Mouse (Mus musculus) gonadal fat pad, adult 2 months (tissue): ENCODE measurements around the gene Allc. TPM values are rescaled to one million over a fixed set of nuclear protein-coding genes. Genes with fewer than 3 reads are reported as not detected.

ENCODE experiments used
- DNase-seq: peaks from one replicate; pipeline ENCODE4 v3.0.0-alpha.2; 2012; ENCODE audit warnings: low read depth
- polyA plus RNA-seq: library from polyadenylated mRNA; depleted of rRNA; stranded (reverse); fragments of >200 nt; gene quantifications from 2 replicates; pipeline ENCODE4 v1.2.3, GENCODE M21; 2012; rRNA removed

Gene Allc
- polyA plus RNA-seq, 1 experiment = 0.36 TPM

DNA sequence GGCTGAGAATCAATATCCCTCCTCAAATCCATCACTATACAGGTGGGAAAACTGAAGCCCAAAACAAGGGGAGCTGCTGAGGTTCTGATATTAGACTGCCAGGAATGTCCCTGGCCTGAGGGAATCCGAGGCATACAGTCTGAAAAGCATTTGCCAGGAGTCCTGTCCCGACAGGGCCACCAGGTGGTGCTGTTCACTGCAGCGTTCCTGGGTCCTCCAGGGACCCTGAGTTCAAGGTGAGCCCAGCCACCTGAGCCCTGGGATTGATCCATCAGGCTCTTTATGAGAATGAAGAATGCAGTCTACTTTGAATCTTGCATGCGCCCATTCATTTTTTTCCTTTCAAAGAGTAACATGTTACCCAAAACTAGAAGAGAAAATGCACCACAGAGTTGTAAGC lies 3.2 kb downstream of the Allc start:
- DNase-seq = no peak

- DNase-seq = no peak
Measured at GRCm38 (mm10) chr12:28578147-28578546, 4.2 kb downstream of the Allc start.

GRCm38 (mm10) chr12:28575366-28576070 lies 6.8 kb downstream of the Allc start:
- no peak for DNase-seq

GRCm38 (mm10) chr12:28572241-28572640 lies 10.1 kb downstream of the Allc start:
- no peak for DNase-seq

- DNase-seq = no peak
Measured at GRCm38 (mm10) chr12:28552299-28552698, 30.0 kb downstream of the Allc start, which contains the start of gene Dcdc2c. Dcdc2c (minus strand) TSS chr12:28552399.

DNA sequence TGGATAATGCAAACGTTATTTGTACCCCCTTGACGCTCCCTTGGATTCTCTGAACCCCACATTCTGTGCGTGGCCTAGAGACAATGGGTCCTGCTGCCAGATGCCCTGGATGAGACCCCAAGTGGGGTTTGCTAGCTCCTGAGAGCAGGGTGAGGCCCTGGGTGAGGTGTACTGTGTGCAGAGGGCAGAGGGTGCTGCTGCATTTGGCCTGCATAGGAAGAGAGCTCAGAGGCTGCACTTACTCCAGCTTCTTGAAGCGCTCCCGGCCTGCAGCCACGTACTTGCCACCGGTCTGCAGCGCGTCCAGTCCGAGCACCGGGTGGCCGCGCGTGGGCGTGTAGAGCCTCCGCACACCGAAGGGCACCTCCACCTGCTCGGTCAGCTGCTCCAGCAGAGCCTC lies 30.5 kb downstream of the Allc start:
- DNase-seq = no peak

DNA sequence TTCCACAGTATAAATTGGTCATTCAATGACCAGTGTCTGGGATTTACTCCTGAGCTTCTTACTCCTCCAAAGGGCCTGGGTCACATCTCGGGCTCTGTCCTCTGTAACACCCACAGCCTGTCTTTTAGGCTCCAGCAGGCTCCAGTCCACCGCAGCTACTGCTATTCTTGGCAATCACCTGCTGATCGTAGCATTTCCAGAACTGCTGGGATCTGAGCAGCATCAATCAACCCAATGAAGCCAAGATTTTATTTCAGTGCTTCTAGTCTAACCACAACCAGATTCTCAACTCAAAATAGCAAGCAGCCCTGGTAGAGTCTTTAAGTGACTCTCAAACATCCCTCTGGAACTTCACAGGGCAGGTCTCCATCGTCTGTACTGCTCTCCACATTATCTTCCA lies 33.4 kb downstream of the Allc start:
- no peak for DNase-seq

DNA sequence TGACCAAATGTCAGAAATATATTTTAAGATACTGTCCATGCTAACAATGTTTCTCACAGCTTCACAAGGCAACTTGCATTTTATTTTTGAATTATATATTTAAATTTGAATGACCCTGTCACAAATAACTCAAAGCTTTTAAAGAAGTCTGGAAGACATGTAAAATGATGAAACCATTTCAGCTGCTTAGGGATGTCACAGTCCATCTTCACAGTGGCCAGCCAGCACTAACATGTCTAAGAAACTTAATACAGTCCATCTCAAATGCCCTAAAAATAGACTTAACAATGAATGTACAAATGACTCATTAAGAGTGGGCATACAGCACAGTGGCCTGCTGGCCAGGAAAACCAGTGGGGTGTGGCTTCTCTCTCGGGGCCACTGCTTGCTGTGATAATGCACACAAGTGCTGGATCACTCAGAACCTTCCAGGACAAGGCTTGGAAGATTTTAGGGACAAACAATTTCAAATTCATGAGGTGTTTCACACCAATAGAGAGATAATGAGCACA lies 68.0 kb downstream of the Allc start:
- no peak for DNase-seq

GRCm38 (mm10) chr12:28509699-28510280 lies 72.5 kb downstream of the Allc start:
- DNase-seq = no peak

Other genes starting within 250 kb of the Allc start
- gene Dcdc2c, start 30.1 kb downstream of the Allc start, polyA plus RNA-seq = not detected in 2 replicates
- 2.0 and 2.5 TPM in 2 replicates for gene Colec11, start 40.9 kb upstream of the Allc start, polyA plus RNA-seq
- 322 and 337 TPM in 2 replicates for gene Rps7, start 53.4 kb upstream of the Allc start, polyA plus RNA-seq
- 12.5 and 12.6 TPM in 2 replicates for gene Rnaseh1, start 67.1 kb upstream of the Allc start, polyA plus RNA-seq
- 31.7 and 49.8 TPM in 2 replicates for gene Adi1, start 92.7 kb upstream of the Allc start, polyA plus RNA-seq
- 30.7 and 31.1 TPM in 2 replicates for gene Trappc12, start 167.9 kb upstream of the Allc start, polyA plus RNA-seq
- 31.3 and 51.6 TPM in 2 replicates for gene Eipr1, start 169.3 kb upstream of the Allc start, polyA plus RNA-seq